Mouse (Mus musculus): ENCODE results near the gene Notch1.

DNA sequence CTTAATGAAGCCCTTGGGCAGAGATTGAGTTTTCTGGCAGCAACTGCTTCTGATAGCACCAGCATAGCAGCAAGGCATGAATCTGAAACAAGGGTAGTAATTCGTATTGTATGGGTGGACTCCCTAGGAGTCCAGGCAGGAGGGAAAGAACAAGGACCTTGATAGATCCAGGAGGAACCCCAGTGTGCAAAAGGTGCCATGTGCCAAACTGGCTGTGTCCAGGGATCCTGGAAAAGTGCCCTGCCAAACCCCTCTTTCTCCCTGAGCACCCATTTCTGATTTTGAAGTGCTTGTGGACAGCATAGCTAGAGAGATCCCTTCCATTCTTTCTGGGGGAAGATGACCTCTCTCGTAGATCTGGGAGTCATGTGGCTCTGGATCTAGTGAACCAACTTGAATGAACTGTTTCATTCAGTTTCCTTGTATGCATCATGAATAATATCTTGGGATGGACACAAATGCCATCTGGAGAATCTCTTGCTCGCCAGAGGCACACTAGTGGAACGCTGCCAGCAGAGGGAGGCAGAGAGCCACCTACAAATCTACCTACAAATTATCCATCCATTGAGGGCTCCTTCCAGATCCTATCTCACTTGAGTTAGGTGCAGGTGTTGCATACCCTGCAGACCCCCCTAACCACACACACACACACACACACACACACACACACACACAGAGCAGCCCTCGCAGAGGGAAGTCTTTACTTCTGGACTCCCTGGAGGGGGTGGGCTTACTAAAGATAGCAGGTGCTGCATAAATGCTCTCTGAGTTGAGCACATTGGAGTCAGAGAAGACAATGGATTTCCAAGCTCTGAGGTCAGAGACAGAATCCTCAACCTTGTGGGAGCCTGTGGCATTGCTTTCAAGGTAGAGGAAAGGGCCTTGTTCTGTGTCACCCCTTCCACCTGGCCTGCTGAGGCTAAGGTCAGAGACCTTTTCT is 67.1 kb downstream of the Notch1 start:
- peak; percentile 91 for TF ChIP-seq CTCF (IDR thresholded peaks at IDR 0.05; ENCODE audit: extremely low read depth, insufficient read depth, low read length)
- no peak for TF ChIP-seq POLR2A (IDR thresholded peaks at IDR 0.05; ENCODE audit: extremely low read depth, insufficient read depth, low read length)

Measured in cortical plate, adult 2 months (tissue).